Mouse (Mus musculus): ENCODE results near the gene Thyn1.
A peak's percentile ranks its signal among the peaks of the same experiment; 100 is the strongest.

Thyn1 gene

DNA sequence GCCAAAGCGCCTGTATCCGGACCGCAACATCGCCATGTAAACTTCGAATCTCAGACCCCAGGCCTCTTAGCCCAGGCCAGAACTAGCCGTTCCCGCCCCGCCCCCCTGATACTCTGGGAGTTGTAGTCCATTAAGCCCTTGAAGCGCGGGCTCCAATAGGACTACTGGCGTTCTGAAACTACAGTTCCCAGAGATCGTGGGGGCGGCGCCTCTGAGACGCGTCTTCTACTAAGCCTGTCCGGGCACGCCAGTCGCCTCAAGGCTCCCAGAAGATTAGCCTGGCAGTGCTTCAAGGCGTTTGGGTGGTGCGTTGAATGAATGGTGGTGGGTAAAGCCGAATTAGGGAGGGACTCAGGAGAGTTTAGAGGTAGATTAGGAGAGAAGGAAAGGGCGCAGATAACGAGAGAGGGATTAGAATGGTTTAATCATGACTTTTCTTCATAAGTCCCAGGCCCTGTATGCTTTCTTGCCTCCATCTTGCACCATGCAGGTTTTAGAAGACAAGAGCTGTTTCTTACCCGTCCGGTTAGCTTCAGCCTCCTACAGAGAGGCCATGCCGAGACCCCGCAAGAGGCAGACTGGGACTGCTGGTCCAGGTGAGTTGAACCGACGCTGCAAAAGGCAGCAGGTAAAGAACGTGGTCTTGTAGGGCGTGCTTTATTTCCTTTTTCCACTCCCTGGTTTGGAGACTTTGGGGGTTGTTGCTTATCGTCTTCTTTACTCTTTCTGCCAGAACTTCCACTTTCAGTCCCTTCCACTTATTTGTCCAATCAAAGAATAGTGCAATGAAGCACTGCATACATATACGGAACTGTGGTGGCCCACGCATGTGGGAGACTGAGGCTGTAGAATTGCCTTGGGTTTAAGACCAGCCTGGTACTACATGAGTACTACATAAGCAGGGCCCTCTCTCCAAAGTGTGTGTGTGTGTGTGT is at the start of gene Thyn1, which contains the start of gene Acad8:
Gene Thyn1, plus strand, starts transcription at position 250 of the 935 bp plus-strand sequence.
Gene Acad8, minus strand, starts transcription at position 106 of the 935 bp plus-strand sequence.
- DNase-seq = peak; percentile 97

DNA sequence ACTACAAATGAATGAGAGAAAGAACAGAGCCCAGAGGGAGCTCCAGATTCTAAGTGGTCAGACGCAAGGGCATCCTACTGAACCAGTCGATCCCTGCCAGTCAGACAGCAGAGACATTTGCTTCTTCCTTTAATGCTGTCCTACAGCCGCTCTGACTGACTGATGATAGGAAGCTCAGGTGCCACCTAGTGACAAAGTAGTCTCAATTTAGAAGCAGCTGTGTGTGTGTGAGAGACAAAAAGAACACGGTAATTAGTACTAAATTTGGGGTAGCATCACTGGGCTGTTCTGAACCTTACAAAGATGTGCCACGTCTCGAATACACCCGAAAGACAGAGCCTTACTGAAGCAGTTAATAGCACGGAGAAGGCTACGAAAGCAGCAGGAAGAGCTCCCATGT is 21.8 kb upstream of the Thyn1 start:
- DNase-seq = no peak

DNA sequence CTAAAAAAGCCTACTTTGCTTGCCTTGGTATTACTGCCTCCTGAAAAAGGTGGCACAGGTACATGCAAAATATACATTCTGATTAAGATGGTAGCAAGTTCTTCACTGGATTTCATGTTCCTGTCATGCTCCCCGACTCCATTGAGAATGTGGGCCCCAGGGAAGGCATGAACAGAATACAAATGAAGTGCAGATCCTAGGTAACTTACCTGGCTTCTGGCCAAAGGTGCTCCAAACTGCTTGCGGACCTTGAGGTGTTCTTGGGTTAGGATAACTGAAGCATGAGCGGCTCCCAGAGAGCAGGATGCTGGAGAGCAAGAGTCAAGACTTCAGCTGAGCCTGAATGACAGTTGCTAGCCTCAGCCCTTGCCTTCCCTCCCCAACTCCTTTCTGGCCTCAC is 20.7 kb upstream of the Thyn1 start:
- DNase-seq = no peak

DNA sequence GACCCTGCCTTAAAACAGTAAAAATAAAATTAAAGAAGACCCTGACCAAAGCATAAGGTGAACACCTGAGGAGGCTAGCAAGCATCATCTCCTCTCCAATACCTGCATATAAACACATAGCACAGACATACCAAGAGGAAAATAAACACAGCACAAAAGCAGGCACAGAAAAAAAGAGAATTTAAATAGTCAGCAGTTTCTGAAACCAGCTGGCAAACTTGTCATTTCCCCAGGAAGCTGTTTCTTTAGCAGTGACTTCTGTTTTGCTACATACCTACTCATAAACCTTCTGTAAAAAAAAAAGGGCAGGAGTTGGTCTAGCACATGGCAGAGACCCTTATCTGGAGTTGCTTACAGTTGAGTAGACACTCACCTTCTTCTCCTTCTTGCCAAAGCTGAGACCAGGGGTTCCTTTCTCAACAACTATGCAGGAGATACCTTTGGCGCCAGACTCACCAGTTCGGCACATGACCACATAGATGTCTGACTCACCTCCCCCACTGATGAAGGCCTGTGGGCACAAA is 14.4 kb upstream of the Thyn1 start:
- no peak for DNase-seq

DNA sequence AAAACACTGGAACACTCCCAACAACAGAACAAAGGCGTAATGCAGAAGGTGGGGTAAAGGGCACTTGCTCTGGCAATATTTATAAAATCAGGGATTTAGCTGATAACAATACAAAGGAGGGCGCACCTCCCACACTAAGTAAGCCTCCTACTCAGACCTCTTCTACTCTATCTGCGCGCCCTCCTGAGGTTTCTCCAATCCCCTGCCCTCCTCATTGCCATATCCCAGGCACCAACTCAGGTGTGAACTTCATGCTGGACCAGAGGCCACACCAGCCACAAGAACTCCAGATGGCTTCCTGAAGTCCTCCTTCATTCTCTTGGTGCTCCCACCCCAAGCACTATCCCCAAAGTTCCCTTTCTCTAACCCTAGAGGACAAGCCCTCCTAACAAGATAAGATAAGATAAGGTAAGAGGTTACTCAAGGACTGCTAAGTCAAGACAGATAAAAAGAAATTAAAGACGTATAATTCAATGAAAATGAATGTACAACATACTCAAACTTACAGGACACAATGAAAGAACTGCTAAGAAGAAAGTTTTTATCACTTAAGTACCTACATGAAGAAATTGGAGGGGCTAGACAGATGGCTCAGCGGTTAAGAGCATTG is 13.7 kb upstream of the Thyn1 start:
- no peak for DNase-seq

DNA sequence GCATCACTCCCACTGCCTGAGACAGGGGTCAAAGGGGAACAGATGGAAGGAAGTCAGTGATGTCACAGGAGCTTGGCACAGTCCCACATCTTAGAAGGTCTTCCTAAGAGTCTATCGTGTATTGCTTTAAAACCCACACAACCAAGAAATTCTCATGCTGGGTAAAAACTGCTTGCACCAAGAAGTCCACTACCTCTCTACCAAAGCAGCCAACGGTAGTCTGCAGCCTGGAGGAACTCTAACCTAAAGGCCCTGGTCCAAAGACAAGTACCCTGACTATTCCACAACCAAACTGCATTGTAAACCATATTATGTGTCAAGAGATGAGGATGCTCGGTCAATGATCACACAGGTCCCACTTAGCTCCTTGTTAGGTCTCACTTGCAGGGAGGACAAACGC is 9.3 kb upstream of the Thyn1 start:
- peak; percentile 3 for DNase-seq

DNA sequence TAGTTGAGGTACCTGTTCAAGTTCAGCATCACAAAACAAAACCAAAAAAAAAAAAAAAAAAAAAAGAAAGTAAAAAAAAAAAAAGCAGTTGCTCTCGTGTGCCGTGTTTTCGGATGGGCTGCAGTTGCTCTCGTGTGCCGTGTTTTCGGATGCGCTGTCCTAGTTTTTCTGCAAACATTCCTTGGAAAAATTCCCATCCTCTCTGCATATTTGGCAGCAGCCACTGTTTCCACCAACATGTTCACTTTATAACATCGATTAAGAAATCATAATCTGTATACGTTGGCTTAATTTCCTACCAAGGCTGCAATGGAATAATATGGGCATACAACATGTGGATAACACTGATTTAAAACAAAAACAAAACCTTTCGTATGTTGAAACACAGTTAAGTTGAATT is 6.4 kb upstream of the Thyn1 start:
- DNase-seq = peak; percentile 66

DNA sequence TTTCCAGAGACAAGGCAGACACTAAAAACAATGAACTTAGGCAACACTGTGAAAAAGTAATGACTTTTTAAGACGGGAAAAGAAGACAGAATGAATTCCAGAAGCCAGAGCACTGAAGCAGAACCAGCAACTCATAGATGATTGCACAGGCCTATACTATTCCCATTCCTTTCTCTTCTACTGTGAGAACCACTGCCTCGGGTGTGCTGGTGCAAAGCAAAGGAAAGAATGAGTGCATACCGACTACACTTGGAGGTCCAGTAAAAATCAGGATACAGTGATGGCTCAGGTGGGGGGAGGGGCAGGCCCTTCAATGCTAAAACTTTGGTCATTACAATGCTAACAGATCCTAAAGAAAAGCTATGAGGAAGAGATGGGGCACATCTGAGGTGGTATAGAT is 5.6 kb upstream of the Thyn1 start:
- no peak for DNase-seq

DNA sequence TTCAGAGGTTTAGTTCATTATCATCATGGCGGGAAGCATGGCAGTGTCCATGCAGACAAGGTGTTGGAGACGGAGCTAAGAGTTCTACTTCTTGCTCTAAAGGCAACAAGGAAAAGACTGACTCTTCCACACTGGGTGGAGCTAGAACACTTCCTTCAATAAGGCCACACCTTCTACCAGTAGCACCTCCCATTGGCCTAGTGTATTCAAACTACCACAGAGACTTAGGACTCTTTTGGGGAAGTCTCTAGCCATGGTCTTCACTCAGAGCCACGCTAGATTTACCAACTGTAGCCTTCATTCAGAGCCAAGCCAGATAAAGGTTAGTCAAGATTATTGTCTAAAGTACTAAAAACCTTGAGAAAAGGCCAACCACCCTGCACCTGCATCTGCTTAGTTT is 2.4 kb upstream of the Thyn1 start:
- no peak for DNase-seq

DNA sequence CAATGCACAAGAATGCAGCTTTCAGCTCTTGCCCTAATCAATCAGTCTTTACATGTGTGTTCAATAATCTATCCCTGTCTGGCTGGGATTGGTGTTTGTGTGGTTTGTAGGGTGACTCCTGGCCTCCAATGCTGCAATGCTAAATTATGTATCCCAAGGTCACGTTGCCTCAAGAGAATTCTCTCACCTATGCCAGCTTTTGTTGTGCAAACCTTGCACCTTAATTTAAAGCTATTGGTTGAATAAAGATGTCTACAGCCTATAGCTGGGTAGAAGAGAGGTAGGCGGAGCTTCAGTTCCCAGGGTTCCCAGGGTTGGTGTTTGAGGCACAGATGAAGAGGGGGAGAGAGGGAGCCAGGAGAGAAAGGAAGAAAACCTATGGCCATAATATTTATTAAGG is 2.0 kb upstream of the Thyn1 start:
- no peak for DNase-seq

DNA sequence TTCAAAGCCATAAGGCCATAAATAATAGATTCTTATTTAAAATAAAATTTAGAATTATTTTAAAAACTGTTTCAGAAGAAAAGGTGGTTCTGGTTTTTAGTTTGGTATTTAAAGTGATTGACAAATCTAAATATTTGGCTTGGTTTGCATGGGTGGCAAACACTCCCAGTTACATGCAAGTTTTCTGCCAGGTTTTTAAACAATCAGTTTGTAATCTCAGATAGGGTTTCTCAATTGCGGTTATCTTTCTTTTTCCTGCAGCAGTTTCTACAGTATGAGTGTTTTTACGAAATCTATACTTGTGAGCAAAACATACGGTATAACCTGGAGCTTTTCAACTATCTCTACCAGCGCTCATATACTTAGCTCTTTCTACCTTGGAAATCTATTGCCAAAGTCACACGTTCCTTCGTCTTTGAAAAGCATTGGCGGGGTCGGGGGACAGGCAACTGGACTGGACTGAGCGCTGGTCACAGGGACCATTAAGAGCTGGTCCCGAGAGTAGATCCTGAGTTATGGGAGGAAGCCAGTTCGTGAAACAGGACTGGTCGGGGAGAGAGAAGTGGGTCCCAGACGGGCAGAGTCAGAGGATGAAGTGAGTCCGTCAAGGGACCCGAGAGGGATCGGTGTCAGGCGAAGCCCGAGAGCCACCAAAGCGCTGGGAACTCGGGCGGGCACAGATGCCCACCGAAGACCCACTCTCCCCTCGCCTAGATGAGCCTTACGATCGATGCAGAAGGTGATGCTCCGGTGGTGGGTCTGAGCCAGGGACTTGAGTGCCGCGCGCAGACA is 645 bp upstream of the Thyn1 start:
- no peak for DNase-seq

DNA sequence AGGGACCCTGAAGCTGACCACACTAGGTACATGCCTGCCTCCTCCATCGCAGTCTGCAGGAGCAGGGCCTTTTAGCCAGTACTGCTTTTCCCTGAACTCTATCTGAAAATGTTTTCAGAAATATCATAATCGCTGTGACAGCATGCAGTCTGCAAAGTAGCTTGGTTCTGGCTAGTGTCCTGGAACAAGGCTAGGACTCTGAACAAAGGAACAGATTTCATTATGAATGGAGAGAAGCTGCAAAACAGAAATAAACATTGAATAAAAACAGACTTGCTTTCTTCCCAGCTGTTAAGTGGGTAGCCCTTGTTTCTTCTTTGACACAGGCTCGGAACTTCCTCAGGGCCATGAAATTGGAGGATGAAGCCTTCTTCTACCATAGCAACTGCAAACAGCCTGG is 5.7 kb downstream of the Thyn1 start:
- no peak for DNase-seq

DNA sequence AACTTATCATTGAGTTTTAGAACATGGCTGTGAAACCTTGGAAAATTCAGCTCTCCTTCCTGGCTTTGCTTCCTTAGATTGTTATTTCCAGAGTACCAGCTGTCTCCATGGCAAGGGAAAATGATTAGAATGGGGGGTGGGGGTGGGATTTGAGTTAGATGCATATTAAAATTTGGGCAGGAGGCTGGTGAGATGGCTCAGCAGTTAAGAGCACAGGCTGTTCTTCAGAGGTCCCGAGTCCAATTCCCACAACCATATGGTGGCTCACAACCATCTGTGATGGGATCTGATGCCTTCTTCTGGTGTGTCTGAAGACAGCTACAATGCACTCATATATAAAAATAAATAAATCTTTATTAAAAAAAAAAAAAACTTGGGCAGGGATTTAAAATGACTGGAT is 6.4 kb downstream of the Thyn1 start:
- DNase-seq = no peak

DNA sequence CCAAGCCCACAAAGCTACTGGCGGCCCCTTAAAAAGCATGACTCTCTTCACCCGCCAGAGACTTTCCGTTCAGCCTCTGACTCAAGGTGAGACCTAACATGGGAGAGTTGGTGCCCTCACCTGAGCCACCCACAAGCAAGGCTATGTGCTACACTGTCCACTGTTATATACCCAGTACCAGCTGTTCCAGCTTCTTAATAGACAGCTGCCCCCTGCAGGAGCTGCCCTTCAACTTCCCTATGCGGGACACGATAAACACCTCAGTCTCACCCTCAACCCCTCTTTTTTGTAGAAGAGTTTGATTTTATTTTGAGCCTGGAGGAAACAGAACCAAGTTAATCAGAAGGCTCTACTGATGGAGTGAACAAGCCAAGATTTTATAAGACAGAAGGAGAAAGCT is 7.4 kb downstream of the Thyn1 start:
- no peak for DNase-seq

DNA sequence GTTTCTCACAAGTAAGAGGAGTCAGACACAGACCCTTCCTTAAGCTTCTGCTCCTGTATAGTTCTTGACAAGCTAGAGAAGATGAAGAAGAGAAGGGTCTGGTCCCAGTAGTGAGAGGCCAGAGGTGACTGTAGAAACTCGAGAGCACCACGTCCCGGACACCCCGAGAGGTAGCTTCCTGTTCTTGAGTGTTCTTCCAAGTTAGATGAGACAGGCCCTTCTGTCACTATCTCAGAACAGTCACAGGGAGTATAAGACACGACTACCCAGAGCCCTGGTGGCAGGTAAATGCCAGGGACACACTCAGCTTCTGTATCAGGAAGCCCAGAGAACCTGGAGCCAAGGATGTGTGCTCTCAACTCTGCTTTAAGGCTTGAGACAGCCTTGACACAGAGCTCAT is 9.7 kb downstream of the Thyn1 start:
- no peak for DNase-seq

DNA sequence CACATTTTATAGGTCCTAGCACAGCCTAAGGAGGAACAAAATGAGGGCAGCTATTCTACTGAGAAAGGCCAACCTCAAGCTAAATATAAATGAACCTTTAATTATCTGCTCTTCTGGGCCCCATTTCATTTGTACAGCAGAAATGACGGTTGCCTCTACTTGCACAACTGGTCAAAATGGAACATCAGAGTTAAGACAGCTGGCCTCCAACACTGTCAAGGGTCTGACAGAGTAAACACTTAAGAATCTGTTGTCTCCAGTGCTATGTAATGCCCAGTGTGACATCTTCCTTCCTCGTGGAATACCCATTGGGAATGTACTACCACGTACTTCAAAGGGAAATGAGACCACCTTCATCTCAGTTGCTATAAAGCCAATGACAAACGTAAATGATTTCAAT is 12.1 kb downstream of the Thyn1 start:
- no peak for DNase-seq

DNA sequence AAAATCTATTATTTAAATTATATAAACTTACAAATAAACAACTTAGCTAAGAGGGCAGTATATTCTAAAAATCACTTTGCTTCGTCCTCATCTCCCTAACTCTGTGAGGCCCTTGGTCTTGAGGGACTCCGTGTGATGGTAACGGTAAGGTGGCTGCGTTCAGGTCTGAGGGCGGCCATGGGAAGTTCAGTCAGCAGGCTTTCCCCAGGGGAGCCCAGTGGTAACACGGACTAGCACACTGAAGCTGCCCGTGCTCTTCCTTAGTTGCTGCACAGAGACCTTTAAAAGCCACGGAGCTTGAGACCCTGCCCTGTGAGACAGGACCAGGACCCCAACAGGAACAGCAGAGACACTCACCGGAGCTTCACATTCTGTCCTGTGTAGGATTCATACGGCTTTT is 19.5 kb downstream of the Thyn1 start:
- no peak for DNase-seq

DNA sequence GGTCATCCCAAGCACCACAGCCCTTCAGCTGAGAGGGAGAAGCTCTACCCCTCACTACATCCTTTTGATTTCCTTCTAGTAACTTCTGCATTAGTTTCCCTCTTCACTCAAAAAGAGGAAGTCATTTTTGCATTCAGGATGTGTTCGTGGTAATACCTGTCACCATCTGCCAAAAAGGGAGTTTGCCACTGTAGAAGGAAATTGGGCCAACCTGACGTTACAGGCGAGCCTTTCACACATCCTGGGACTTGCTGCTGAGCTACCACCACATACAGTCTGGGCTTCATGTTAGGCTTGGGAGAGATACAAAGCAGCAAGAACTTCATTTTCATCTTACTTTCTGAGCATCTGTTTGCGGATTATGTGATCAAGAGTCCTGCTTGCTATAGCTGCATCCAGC is 24.2 kb downstream of the Thyn1 start:
- DNase-seq = no peak

DNA sequence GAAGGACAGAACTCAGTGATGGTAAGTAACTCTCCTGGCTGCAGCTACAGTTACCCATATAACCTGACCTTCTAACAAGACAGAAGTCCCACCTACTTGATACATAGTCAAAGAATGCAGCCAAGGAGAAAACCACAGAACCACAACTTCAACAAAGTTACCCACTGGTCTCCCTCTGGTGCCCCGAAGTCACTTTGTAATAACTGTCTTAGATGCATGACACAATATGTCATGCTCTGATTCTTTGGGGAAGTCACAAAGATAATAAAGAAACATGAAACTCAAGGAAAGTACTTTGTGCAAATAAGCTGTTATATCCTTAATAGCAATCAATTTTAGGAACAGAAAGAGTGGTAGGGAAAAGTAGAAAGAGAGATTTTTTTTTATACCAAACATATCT is 27.2 kb downstream of the Thyn1 start:
- no peak for DNase-seq

DNA sequence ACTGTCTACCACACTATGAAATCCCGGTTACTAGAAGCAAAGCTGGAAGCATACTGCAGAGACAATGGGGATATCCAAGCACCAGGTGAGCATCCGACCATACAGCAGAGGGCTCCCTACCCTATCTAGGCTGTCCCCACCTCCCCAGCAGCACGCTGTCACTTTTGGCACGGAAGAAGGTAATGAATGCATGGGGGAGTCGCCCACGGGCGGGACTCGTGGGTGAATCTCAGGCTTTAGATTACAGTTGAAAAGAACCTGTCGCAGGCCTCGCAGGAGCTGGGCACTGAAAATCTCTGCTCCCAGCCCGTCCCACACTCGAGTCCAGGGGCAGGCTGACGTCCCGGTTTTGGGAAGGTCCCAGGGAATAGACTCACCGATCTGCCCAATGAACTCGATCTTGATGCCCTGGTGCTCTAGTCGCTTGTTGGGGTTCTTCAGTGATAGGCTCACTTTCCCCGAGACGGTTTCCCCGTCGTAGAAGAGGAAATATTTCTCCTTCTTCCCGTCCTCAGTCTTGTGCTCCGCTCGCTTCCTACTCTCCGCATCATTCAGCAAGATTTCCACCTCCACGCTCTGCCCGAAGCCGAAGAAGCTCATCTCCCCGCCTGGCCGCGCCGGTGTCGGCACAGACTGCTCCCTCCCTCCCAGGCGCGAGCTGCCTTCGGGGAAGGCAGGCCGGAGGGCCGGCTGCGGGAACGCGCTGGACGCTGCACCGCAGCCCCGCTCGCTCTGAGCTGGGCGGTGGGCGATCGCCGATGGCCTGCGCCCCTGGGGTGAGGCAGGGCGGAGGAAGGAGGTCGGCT is 29.7 kb downstream of the Thyn1 start:
- DNase-seq = peak; percentile 76

DNA sequence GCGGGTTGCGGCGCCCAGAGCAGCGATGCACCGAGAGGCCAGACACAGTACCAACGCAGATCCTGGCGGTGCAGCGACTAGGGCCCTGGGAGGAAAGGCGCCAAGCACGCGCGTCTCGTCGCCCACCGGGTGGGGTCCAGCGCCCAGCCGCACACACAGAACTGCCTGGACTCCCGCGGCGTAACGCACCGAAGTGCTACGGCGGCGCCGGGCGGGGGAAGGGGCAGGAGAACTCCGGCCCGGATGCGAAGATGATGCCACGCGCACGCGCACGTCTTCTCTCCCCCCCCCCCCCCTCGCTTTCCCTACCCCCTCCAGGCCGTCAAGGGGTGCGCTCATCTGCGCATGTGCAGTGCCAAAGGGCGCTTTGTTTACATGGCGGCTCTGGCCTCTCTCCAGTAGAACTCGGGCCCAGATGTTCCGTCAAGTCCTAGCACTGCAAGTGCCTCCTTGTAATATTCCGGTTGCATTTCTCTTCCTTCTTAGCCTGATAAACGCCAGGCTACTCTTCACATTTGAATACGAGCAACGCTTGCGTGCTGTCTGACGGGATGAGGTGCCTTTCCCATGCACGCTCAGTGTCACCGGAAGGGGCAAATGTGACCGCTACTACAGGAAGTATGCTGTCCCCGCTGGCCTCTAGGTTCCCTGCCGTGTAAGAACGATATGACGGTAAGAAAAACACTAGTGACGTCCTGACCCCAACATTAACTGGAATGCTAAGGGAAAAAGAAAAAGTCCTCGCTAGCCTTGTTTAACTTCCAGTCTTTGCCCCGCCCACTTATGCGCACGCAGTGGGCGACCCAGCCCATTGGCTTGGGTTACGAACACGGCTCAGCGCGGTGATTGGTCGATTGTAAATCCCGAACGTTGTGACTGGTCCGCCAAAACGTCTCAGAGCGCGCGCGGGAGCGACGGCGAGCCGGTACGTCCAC is 30.6 kb downstream of the Thyn1 start, which contains the start of the genes Vps26b and Ncapd3:
Gene Vps26b, minus strand, starts transcription at position 238 of the 935 bp plus-strand sequence.
Gene Ncapd3, plus strand, starts transcription at position 348 of the 935 bp plus-strand sequence.
- DNase-seq = peak; percentile 98
